Mouse (Mus musculus): ENCODE data around the gene Ap3b2. TPM values are rescaled to one million over a fixed set of nuclear protein-coding genes. Genes with fewer than 3 reads are reported as not detected.

The Ap3b2 gene
- total RNA-seq (2012; rRNA removed) (not detected in 2 replicates), total RNA-seq (2014; rRNA removed) (not detected in 2 replicates), polyA plus RNA-seq (2012; ENCODE audit: insufficient read length, low read depth) (not detected in 2 replicates)

DNA sequence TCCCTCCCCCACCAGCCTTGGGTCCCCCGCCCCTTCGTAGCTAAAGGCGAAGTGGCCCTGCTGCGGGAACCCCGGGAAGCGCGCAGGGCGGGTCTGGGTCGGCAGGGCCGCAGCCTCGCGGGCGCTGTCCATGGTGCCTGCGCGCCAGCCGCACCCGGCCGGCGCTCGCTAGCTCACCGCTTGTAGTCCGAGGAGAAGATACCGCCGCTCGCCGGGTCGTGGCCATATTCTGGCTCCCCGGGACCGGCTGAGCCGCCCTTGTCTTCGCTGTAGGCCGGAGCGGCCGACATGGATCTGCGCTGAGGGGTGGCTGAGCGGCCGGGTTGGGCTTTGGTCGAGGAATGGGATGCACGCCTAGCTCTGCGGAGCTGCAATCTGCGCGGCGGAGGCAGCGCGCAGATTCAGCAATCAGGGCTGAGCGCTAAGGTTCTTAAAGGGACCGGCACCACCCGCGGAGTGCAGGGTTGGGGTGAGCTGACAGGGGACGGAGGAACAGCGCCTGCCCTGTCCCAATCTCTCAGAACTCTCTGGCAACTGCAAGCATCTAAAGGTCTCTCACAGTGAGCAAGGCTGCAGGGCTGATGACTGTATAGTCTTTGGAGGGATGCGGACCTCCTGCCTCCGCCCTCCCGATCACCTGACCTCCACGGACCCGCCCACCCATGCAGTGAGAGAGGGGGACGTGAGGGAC lies at the start of gene Ap3b2:
Gene Ap3b2, minus strand, starts transcription at position 595 of the 691 bp plus-strand sequence.
- H3K36me3 ChIP-seq (replicated peaks in 1 of 2; ENCODE audit: control insufficient read depth in 1 of 2, insufficient read depth in 1 of 2, low read length in 1 of 2): no peaks in the 10 kb centered on the region
- TF ChIP-seq UBTF (IDR thresholded peaks at IDR 0.05; ENCODE audit: low read depth, low read length) (0 out of 2 replicates have a peak, but pooled peaks have one; percentile 47), MXI1 (IDR thresholded peaks at IDR 0.05; ENCODE audit: low read depth, low read length) (peak; percentile 49; the same call in 1 of the 2 replicates), KAT2A (IDR thresholded peaks at IDR 0.05; ENCODE audit: insufficient replicate concordance, low read length) (no peak)
- peaks cover 55% of the 10 kb centered on the region for H3K27me3 ChIP-seq (replicated peaks)
- H3K4me3 ChIP-seq (replicated peaks in 1 of 3; ENCODE audit: low read depth in 2 of 3, low read length in 2 of 3, poor library complexity in 1 of 3): no peak within 1 kb of the TSS
- H3K4me2 ChIP-seq (ENCODE audit: insufficient read depth, low read depth, poor library complexity, severe bottlenecking): peak within 1 kb of the TSS; percentile 74
- no peak for DNase-seq (ENCODE audit: extremely low read depth)
- in situ Hi-C loops (cut with MboI; ENCODE audit: low pct_ligation_motif_present, low pct_unique_long_range_greater_than_20kb, low sequenced_read_pairs) (no loop called here), dilution Hi-C loops (cut with MboI; ENCODE audit: extremely low pct_ligation_motif_present, extremely low pct_unique_long_range_greater_than_20kb, low sequenced_read_pairs) (no loop called here)
- H3K4me1 ChIP-seq (ENCODE audit: control insufficient read depth in 1 of 2, insufficient read depth in 2 of 2): no peaks in the 10 kb centered on the region
- no peaks in the 10 kb centered on the region for H3K9me3 ChIP-seq (replicated peaks; ENCODE audit: low read length)
- H3K79me2 ChIP-seq (replicated peaks; ENCODE audit: control insufficient read depth, extremely low read depth, insufficient read depth, poor library complexity, severe bottlenecking): no peaks in the 10 kb centered on the region
- no peak within 1 kb of the TSS for H3K27ac ChIP-seq (ENCODE audit: insufficient read depth, low read depth)
- no peak within 1 kb of the TSS for H3K9ac ChIP-seq (ENCODE audit: insufficient read depth, low read depth)

DNA sequence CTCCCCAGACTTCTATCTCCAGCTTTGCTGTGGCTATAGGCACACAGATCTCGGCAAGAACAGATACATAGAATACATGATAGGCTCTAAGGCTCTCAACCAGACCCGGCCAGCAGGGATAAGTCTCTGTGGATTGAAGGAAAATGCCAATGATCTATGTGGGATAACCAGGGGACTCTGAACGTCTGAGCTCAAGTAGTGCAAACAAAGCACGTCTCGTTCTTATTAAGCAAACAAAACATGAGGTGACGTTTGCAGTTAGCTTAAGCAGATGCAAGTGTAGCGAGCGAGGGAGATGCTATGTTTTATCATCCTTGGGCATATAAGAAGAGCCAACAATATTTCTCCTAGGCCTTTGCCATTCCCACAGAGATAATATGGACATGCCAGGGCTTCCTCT lies 49.2 kb upstream of the Ap3b2 start:
- Histone ChIP-seq H3K27me3 (replicated peaks) (no peaks in the 10 kb centered on the region), H3K9ac (ENCODE audit: insufficient read depth, low read depth) (no peak overlapping the region), H3K27ac (ENCODE audit: insufficient read depth, low read depth) (no peak overlapping the region), H3K4me3 (replicated peaks in 1 of 3; ENCODE audit: low read depth in 2 of 3, low read length in 2 of 3, poor library complexity in 1 of 3) (no peak overlapping the region), H3K79me2 (replicated peaks; ENCODE audit: control insufficient read depth, extremely low read depth, insufficient read depth, poor library complexity, severe bottlenecking) (no peaks in the 10 kb centered on the region), H3K4me1 (ENCODE audit: control insufficient read depth in 1 of 2, insufficient read depth in 2 of 2) (peaks cover 0 to 4% of the 10 kb centered on the region in 2 experiments; a peak in 1 of 4 replicates), H3K4me2 (ENCODE audit: insufficient read depth, low read depth, poor library complexity, severe bottlenecking) (no peak overlapping the region), H3K9me3 (replicated peaks; ENCODE audit: low read length) (no peaks in the 10 kb centered on the region), H3K36me3 (replicated peaks in 1 of 2; ENCODE audit: control insufficient read depth in 1 of 2, insufficient read depth in 1 of 2, low read length in 1 of 2) (peaks cover 0 to 3% of the 10 kb centered on the region in 2 experiments)
- no peak for DNase-seq (ENCODE audit: extremely low read depth)
- TF ChIP-seq POLR2AphosphoS2 (IDR thresholded peaks at IDR 0.05; ENCODE audit: low read depth, low read length): no peak
- TF ChIP-seq MAFK (IDR thresholded peaks at IDR 0.05; ENCODE audit: insufficient replicate concordance, low read length): no peak
- dilution Hi-C loops (cut with MboI; ENCODE audit: extremely low pct_ligation_motif_present, extremely low pct_unique_long_range_greater_than_20kb, low sequenced_read_pairs) (no loop called here), in situ Hi-C loops (cut with MboI; ENCODE audit: low pct_ligation_motif_present, low pct_unique_long_range_greater_than_20kb, low sequenced_read_pairs) (no loop called here)

DNA sequence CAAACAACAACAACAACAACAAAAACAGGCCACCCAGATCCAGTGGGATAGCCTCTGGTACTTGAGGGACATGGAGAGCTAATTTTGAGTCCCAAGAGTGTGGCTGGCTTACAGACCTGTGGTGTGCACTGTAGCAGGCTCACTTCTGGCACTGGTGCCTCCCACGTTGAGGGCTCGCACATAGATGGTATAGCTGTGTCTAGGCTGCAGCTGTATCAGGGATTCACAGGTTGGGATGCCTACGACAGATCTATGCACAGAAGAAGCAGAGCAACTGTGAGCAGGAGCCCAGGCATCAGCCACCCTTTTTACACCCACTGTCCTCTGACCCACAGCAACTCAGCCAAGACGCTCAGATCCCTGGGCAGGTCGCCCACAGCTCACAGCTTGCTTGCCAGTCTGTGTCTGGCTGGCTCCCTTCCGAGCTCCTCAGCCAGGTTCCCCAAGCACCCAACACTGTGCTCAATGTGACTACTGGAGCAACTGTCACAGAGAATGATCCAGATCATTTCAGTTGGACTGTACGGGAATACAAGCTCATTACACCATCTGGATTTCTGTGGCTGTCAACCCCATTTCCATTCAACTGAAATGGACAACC lies 48.3 kb upstream of the Ap3b2 start:
- no peak overlapping the region for H3K27ac ChIP-seq (ENCODE audit: insufficient read depth, low read depth)
- H3K4me1 ChIP-seq (ENCODE audit: control insufficient read depth in 1 of 2, insufficient read depth in 2 of 2): peaks cover 0 to 5% of the 10 kb centered on the region in 2 experiments; a peak in 1 of 4 replicates
- no peaks in the 10 kb centered on the region for H3K27me3 ChIP-seq (replicated peaks)
- in situ Hi-C loops (cut with MboI; ENCODE audit: low pct_ligation_motif_present, low pct_unique_long_range_greater_than_20kb, low sequenced_read_pairs): no loop called here
- TF ChIP-seq ZMIZ1 (IDR thresholded peaks at IDR 0.05; ENCODE audit: low read depth, low read length) (no peak), CHD2 (IDR thresholded peaks at IDR 0.05; ENCODE audit: low read length) (no peak), MYC (IDR thresholded peaks at IDR 0.05; ENCODE audit: low read depth, low read length) (no peak), USF2 (conservative IDR thresholded peaks at IDR 0.05; ENCODE audit: low read depth, low read length) (no peak), TCF12 (IDR thresholded peaks at IDR 0.05; ENCODE audit: low read depth, low read length) (no peak), NRF1 (IDR thresholded peaks at IDR 0.05; ENCODE audit: low read depth, low read length) (no peak), MAFK (IDR thresholded peaks at IDR 0.05; ENCODE audit: insufficient replicate concordance, low read length) (no peak), CHD1 (IDR thresholded peaks at IDR 0.05; ENCODE audit: low read depth, low read length) (no peak), HCFC1 (IDR thresholded peaks at IDR 0.05; ENCODE audit: low read depth, low read length) (no peak), RCOR1 (conservative IDR thresholded peaks at IDR 0.05; ENCODE audit: low read depth, low read length) (no peak), KAT2A (IDR thresholded peaks at IDR 0.05; ENCODE audit: insufficient replicate concordance, low read length) (no peak), POLR2A (IDR thresholded peaks at IDR 0.05; ENCODE audit: low read depth, low read length) (no peak), GABPA (IDR thresholded peaks at IDR 0.05; ENCODE audit: insufficient replicate concordance, low read depth, low read length) (no peak), SIN3A (IDR thresholded peaks at IDR 0.05; ENCODE audit: low read length) (no peak), JUND (conservative IDR thresholded peaks at IDR 0.05; ENCODE audit: low read depth, low read length) (no peak), MAZ (IDR thresholded peaks at IDR 0.05; ENCODE audit: low read depth, low read length) (no peak), ETS1 (conservative IDR thresholded peaks at IDR 0.05; ENCODE audit: low read depth, low read length) (no peak), E2F4 (IDR thresholded peaks at IDR 0.05; ENCODE audit: insufficient replicate concordance, low read depth, low read length) (no peak), USF1 (IDR thresholded peaks at IDR 0.05; ENCODE audit: low read depth, low read length) (no peak)
- DNase-seq (ENCODE audit: extremely low read depth): no peak
- no peaks in the 10 kb centered on the region for H3K9me3 ChIP-seq (replicated peaks; ENCODE audit: low read length)
- H3K4me3 ChIP-seq (replicated peaks in 1 of 3; ENCODE audit: low read depth in 2 of 3, low read length in 2 of 3, poor library complexity in 1 of 3): no peak overlapping the region
- peaks cover 0 to 8% of the 10 kb centered on the region in 2 experiments for H3K36me3 ChIP-seq (replicated peaks in 1 of 2; ENCODE audit: control insufficient read depth in 1 of 2, insufficient read depth in 1 of 2, low read length in 1 of 2)
- H3K9ac ChIP-seq (ENCODE audit: insufficient read depth, low read depth): no peak overlapping the region
- no peaks in the 10 kb centered on the region for H3K79me2 ChIP-seq (replicated peaks; ENCODE audit: control insufficient read depth, extremely low read depth, insufficient read depth, poor library complexity, severe bottlenecking)
- dilution Hi-C loops (cut with MboI; ENCODE audit: extremely low pct_ligation_motif_present, extremely low pct_unique_long_range_greater_than_20kb, low sequenced_read_pairs): no loop called here
- H3K4me2 ChIP-seq (ENCODE audit: insufficient read depth, low read depth, poor library complexity, severe bottlenecking): no peak overlapping the region

Data from CH12.LX (cell line).